Mouse (Mus musculus) megakaryocyte, embryonic 14.5 days (primary cell): Measurements from ENCODE around the gene Chd4.

Experiments used
- FLI1 ChIP-seq: IDR thresholded peaks from 2 replicates; pipeline ENCODE4 v1.6.1; 2012; ENCODE audit warnings: low read length, inconsistent platforms, mixed read lengths
- GATA1 ChIP-seq: IDR thresholded peaks from 3 replicates; pipeline ENCODE4 v1.6.1; 2012; ENCODE audit warnings: mixed read lengths, low read length, inconsistent platforms, borderline replicate concordance

- TF ChIP-seq GATA1, result no peak
- no peak for TF ChIP-seq FLI1
Observed at GRCm38 (mm10) chr6:125089521-125090321, 6.1 kb upstream of the Chd4 start.
